ENCODE assay signal across 19 mouse cellular contexts in genomic region chrX:140305652-140306051, GRCm38 (mm10). TPM values are rescaled to one million over a fixed set of nuclear protein-coding genes. Genes with fewer than 3 reads are reported as not detected.
DNase-seq lines count a peak whose midpoint lies in the region; ATAC-seq lines count a peak whose summit lies in the region.
"Had no signal": no experiment of that assay in that cellular context is flagged by ENCODE, and none has a peak within 500 bp of the region (broad histone marks: within the 10 kb centered on the region; RNA-seq: fewer than 3 reads in every experiment).

No protein-coding gene starts in this region.

- H3K36me3 ChIP-seq in neural tube, embryonic 12.5 days, result no peaks in the 10 kb centered on the region
- H3K36me3 ChIP-seq: embryonic facial prominence, embryonic 12.5 days had no signal

- 58% methylated on average over 7 of the region's 7 CpGs for WGBS in neural tube, embryonic 12.5 days

- no peak overlapping the region for H3K4me2 ChIP-seq in neural tube, embryonic 12.5 days (replicated peaks)
- H3K4me2 ChIP-seq: embryonic facial prominence, embryonic 12.5 days; liver, embryonic 11.5 days had no signal

- no peak overlapping the region for H3K4me3 ChIP-seq in neural tube, embryonic 12.5 days
- H3K4me3 ChIP-seq: embryonic facial prominence, embryonic 12.5 days had no signal

- no peak overlapping the region for H3K27ac ChIP-seq in neural tube, embryonic 12.5 days
- H3K27ac ChIP-seq: embryonic facial prominence, embryonic 12.5 days; stomach, postnatal 0 days had no signal

- H3K27me3 ChIP-seq in neural tube, embryonic 12.5 days (replicated peaks), result no peaks in the 10 kb centered on the region

- no peak overlapping the region for H3K9ac ChIP-seq in neural tube, embryonic 12.5 days
- H3K9ac ChIP-seq: embryonic facial prominence, embryonic 12.5 days had no signal

- no peaks in the 10 kb centered on the region for H3K9me3 ChIP-seq in neural tube, embryonic 12.5 days
- H3K9me3 ChIP-seq: embryonic facial prominence, embryonic 12.5 days had no signal

- peak; percentile 27; the same call in 1 of the 2 replicates for ATAC-seq in frontal cortex, adult (ENCODE audit: low TSS enrichment)
- ATAC-seq in neural tube, embryonic 12.5 days (ENCODE audit: low FRiP score, low read depth), result peak; percentile 66

- H3K4me1 ChIP-seq in neural tube, embryonic 12.5 days, result no peaks in the 10 kb centered on the region
- H3K4me1 ChIP-seq: embryonic facial prominence, embryonic 12.5 days had no signal

- DNase-seq in frontal cortex, postnatal 25 days (ENCODE audit: low spot score in 2 of 2), result no peak
- no peak for DNase-seq in neural tube, embryonic 10.5 days (ENCODE audit: extremely low spot score, low spot score)
- DNase-seq in layer of hippocampus, adult 9-11 months, result peak; percentile 17
- DNase-seq in telencephalon, adult 2 months (ENCODE audit: low read depth, low spot score), result peak; percentile 5
- DNase-seq in thymus, postnatal 14 days, result no peak
- DNase-seq: adrenal gland, postnatal 36 days; cerebellum, adult 2 months; gastrocnemius, postnatal 36 days; kidney, adult 11 months; lung, adult 2 months; lung, postnatal 36 days; right cerebral cortex, postnatal 4 days had no signal

RNA-seq across cellular contexts. Expression of gene Frmpd3, which starts 36.4 kb away (rescaled TPM):
- polyA plus RNA-seq in neural tube, embryonic 12.5 days (2016; fragmentation: Nextera tagmentation; extraction: Ambion mirVana), result 2.7 and 3.9 TPM in 2 replicates
- polyA plus RNA-seq: C2C12; kidney, embryonic 16.5 days had no signal

Comparison
In these comparisons a context has a peak if more than half of its experiments do, and no peak if none do; other contexts are left out.
1. DNase-seq: peak in layer of hippocampus, adult 9-11 months (single experiment) and telencephalon, adult 2 months (single experiment); none in frontal cortex, postnatal 25 days (0 of 2), neural tube, embryonic 10.5 days (single experiment) and thymus, postnatal 14 days (single experiment).